Mouse (Mus musculus) kidney, adult 2 months (tissue): ENCODE data around the gene Bin2.

Experiments used
- CTCF ChIP-seq: fragments of 200-500 bp; conservative IDR thresholded peaks from 2 replicates; pipeline ENCODE4 v1.5.1; 2011; ENCODE audit warnings: low read depth, mild to moderate bottlenecking, control low read depth, low read length, moderate library complexity, mixed read lengths; ENCODE audit not compliant: insufficient read depth, insufficient read length
- POLR2A ChIP-seq: fragments of 200-500 bp; IDR thresholded peaks from one replicate; pipeline ENCODE4 v1.6.1; 2011; ENCODE audit warnings: low read depth, low read length, control low read depth

GRCm38 (mm10) chr15:100691990-100692389 lies 22.6 kb upstream of the Bin2 start:
- TF ChIP-seq CTCF (no peak), POLR2A (no peak)
